Mouse (Mus musculus): ENCODE measurements around the gene Gm47995.
A peak's percentile ranks its signal among the peaks of the same experiment; 100 is the strongest.
"Not testable (repeated sequence)": the region's sequence is repeated elsewhere in the genome, so short reads cannot be mapped to it uniquely, and the experiment has no call there.

Gene Gm47995

DNA sequence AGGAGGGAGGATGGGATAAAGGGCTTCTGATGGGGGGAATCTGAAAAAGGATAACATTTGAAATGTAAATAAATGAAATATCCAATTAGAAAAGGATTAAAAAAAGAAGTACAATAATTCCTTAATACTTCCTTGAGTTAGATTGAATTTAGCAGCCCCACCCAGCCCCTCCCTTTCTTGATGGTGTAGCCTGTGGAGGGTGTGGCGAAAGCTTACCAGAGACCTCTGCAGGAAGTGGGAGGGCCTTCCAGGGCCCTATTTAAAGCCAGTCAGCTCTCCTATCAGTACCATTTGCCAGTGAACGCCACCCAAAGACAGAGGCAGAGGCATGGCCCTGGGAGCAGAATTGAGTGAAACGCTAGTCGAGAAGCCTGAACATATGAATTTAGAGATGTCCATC is at the start of gene Gm47995:
Gene Gm47995 (plus strand): TSS at position 329 of the 400 bp plus-strand sequence.
- not testable (repeated sequence) for DNase-seq (ENCODE audit: low spot score in 2 of 2)

DNA sequence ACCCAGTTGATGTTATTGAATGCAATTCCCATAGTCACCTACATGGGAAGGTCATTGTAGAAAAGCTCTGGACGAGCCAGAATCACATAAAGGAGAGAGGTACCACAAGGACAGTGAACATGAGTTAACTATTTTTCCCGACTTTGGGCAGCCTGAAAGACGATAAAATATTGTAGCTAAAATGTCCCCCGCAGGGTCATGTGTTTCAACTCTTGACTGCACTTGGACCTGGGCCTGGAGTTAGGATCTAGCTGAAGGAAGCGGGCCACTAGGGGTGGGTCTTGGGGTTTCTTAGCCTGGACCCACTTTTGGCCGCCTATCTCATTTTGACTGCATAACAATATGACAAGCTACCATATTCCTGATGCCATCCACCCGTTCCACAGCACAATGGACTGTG is 48.0 kb upstream of the Gm47995 start:
- no peak for DNase-seq (ENCODE audit: low spot score in 2 of 2)

DNA sequence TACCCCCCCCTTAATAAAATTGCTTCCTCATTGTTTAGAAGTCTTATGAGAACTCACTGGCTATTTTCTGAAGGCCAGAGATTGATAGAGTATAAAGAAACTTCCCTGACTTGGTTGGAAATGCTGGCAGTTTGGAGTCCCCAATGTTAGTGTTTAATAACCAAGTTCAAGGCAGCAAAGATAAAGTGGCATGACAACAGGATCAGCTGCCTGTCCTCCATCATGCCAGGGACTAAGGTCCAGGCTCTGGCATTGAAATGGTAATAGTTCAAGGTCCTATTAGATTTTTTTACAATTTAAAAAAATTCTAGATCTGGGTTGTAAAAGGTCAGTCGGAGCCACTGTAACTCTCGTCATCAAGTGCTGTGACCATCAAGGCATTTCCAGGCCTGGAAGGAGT is 47.2 kb upstream of the Gm47995 start:
- no peak for DNase-seq (ENCODE audit: low spot score in 2 of 2)

DNA sequence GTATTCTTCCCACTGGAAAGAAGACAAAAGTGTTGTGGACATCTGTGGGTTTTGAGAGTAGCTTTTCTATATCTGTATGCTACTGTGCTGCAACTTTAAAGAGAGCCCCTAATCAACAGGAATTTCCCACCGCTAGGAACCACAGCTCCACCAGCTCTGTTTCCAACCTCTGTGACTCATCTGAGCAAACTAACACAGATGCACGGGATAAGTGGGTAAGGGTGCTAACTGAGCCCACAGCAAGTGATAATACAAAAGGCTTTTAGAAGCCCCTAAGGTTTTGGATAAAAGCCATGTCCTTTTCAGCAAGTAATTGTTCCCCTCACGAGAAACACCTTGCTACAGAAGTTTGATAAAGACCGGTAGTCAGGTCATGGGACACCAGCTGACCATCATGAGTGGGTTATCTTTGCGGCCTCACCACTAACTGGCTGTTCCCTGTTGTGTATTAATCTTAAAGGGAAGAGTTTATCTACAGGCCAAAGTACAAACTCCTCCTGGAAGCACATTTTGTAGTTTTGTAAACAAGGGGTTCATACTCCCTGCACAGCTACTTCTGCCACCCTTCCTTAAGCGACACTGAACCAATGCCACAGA is 45.1 kb upstream of the Gm47995 start:
- no peak for DNase-seq (ENCODE audit: low spot score in 2 of 2)

DNA sequence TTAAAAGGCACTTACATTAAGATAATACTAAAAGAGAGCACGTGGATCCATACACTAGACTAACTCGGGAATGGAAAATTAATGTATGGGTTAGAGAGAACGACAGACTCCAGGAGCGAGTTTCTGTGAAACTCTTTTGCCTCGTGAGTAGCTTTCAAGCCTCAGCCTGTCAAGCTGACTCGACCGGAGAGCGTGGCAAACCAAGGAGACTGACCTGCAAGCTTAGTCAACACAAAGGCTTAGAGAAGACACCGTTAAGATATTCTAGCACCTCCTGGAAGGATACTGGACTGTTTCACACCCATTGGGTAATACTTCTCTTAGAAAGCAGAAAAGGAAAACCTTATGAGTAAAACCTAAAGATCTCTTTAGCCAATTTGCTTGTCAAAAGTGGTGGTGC is 44.1 kb upstream of the Gm47995 start:
- not testable (repeated sequence) for DNase-seq (ENCODE audit: low spot score in 2 of 2)

DNA sequence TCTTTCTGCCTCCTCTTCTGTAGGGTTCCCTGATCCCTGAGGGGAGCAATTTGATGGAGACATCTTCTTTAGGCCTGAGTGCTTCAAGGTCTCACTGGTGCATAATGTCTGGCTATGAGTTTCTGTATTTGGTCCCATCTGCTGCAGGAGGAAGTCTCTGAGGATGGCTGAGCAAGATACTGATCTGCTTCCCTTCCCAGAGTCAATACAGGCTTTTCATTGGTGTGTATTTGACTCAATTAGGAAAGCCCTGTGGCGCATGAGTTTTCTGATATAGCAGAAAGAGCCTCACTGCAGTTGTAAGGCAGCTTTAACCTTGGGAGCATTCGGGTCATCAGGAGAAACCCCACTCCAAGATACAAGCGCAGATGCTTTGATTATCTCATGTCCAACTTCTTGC is 42.1 kb upstream of the Gm47995 start:
- DNase-seq (ENCODE audit: low spot score in 2 of 2) = no peak

GRCm38 (mm10) chr1:151156777-151157632 is 41.2 kb upstream of the Gm47995 start:
- no peak for DNase-seq (ENCODE audit: low spot score in 2 of 2)

DNA sequence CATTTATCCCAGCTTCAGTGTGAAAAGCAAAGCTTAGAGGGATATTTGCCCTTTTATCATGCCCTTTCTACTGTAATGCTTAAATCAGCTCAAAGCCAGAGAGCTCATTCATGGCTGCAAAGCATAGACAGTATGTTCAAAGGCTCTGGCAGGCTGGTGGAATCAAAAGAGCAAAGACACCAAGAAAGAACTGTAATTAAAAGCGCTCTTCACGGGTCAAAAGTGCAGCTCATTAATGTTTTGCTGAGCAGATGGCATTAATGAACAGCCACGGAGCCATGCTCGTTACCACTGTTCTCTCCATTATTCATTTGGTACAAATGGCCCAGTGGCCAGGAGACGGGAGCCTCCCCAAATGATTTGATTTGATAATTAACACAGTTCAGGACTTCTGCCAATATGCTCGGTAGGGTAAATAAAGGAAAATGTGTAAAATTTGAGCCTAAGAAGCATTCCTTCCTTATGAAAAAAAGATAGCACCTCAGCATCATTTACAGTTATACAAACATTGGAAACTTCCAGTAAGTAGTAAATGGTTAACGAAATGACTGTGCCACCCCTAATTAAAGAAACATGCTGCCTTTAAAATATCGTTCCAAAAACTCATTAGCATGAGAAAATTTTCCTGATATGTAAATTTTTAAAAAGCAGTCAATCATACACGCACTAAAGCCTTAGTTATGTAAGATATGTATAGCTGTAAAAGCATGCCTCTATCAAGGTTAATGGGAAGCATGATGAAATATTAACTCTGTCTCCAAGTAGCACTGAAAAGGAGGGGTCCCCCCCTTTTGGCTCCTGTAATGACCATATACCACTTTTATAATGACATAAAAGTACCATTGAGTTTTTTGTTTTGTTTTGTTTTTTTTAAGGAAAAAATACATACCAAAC is 40.0 kb upstream of the Gm47995 start:
- DNase-seq (ENCODE audit: low spot score in 2 of 2) = no peak

GRCm38 (mm10) chr1:151158857-151159510 is 39.3 kb upstream of the Gm47995 start:
- no peak for DNase-seq (ENCODE audit: low spot score in 2 of 2)

DNA sequence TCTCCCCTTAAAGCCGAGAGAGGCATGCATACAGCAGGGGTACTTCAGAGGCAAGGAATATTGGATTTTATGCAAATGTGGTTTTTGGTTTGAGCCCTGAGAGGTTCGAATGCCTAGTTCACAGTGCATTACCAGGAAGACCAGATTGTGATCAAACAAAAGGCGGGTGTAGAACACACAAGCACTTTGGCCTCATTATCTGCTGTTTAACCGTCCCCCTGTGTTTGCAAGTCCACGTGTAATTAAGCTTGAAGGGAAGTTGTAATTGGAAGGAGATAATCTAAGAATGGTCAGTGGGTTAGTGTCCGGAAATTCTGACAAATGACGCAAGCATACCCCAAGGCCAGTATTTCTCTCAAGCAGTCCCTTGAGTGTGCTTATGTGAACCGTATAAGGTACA is 32.2 kb upstream of the Gm47995 start:
- DNase-seq (ENCODE audit: low spot score in 2 of 2) = no peak

DNA sequence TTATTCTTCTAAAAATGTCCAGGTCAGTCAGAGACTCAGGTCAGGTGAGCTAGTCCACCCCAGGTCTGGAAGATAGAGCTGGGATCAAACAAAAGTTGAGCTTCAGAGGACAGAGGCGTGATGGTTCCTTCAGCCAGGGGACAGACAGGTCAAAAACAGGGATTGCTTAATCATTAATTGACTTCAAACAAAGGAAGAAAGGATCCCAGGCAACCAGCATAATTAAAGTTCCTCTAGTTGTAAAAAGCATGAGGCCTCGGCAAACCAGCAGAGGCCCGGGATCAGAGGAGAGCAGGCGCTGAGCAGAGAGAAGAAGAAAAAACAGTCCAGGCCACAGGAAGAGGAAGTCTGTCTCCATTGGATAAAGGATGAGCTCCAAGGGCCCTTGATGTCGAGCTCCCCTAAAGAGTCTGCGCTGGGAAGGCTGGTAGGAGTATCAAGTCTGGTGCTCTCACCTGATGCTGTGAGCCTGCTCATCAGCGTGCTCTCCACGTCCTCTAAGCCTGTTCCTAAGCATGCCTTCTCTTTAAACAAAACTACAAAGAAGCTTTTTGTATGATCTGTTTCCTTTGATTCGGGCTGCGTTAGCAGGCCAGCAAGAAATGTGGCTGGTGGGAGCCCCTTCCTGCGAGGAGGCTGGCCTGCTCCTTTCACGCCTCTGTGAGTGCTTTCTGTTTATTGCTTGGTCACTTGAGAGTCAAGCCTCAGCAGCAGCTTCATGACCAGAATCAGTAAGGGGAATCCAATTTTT is 30.8 kb upstream of the Gm47995 start:
- peak; percentile 36 to 43 for DNase-seq (ENCODE audit: low spot score in 2 of 2)

GRCm38 (mm10) chr1:151168637-151169036 is 29.6 kb upstream of the Gm47995 start:
- DNase-seq (ENCODE audit: low spot score in 2 of 2) = no peak

DNA sequence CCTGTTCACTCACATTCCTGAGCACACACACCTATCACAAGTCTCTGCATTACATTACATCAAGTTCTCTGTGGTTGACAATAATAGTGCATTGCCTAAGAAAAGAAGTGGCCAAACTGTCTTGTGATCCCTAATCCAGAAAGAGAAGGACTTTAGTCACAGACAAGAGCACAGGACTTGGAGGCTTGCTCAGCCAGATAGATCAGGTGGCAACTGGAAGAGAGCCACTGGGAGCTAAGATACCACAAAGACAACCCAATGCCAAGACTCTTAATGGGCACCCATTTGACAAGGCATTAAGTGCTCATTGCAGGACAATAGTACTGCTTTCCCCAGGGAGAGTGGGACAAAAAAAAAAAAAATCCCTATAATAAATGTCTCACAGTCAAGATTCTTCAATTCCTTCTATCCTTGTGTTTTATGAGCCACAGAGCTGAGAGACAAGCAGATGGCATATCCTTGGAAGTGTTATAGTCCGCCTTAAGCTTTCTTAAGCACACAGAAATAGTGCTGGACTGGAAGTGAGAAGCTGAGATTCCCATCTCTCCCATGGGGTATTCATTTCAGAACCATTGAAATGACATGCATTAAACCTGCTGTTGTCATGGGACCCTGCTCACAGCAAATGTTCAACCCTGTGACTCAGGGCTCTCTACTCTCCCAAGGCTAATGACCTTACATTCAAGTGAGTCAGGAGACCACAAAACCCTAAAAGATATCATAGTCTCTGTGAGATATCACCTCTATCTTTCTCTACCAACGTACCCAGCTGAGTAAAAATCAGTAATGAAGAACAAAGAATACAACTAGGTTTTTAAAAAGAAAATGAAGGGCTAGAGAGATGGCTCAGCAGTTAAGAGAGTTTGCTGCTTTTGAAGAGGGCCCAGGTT is 26.4 kb upstream of the Gm47995 start:
- no peak for DNase-seq (ENCODE audit: low spot score in 2 of 2)

DNA sequence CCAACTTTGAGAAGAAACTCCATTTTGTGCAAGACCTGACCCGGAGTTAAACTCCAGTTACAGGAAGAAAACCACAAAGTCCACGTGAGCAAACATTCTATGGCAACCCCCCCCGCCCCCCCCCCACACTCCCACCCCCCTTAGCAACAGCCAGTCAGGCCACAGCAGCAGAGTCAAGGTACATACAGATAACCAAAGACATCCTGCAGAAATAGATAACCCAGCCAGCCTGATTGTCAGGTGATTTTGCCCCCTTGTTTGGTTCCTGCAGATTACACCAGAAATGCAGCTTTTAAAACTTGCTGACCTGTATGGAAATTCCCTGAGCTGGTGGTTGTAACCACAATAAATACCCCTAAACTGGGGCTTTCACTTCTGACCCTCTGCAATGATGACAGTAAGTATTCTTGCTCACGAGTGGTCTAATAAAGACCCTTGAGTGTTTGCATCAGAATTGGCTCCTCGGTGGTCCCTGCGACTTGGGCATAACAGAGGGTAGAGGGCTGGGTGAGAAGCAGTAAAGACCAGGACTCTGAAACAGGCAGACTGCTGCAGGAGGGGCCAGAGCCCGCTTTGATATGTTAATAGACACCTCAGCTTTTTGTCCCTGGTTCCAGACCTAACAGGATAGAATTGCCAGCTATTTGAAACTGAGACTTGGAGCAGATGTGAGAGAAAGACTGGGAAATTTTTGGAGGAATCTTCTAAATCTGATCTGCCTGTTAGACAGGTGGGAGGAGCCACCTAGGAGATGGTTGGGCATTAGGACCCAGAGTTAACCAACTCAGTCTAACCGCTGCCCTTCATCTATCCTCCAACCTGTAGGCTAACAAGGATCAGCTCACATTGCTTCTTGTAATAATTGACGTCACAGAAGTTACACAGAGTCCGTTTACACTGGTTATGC is 21.0 kb upstream of the Gm47995 start:
- no peak for DNase-seq (ENCODE audit: low spot score in 2 of 2)

DNA sequence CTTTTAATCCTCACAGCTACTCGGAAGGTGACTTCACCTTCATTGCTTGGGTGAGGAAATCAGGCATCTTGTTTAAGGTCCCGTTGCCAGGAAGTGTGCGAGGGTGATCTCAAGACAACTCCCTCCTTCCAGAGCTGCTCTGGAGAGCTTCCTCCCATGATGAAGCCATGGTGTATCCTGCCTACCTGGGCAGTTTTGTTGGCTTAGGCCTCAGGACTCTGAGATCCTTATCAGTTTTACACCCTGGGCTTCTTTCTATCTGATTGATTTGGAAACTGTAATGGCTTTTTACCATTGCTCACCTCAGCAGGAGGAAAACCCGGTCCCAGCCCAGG is 20.3 kb upstream of the Gm47995 start:
- DNase-seq (ENCODE audit: low spot score in 2 of 2) = no peak

- DNase-seq (ENCODE audit: low spot score in 2 of 2) = no peak
These were observed 19.7 kb upstream of the Gm47995 start for GRCm38 (mm10) chr1:151178505-151179083.

- DNase-seq (ENCODE audit: low spot score in 2 of 2) = no peak
These were observed 18.1 kb upstream of the Gm47995 start for GRCm38 (mm10) chr1:151180167-151180566.

GRCm38 (mm10) chr1:151182266-151182665 is 16.0 kb upstream of the Gm47995 start, which contains the start of gene Gm47985:
Gene Gm47985 (plus strand): TSS chr1:151182537.
- DNase-seq (ENCODE audit: low spot score in 2 of 2) = not testable (repeated sequence)

DNA sequence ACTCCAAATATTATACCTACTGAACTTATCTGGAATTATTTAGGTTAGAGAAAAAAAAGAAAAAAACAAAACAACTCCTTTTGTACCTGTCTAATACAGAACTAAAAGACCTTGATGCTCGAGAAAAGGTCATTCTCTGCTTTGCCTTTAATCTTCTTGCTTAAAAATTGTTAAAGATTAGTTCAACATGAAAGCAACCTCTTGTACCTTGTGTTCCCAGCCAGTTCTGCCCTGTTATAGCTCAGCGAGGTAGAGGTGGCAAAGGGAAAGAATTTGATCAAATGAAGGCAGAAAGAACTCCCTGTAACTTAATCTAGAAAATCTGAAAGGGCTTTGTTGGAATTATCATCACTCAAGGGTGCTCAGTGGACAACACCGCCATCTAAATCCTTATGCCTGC is 12.1 kb upstream of the Gm47995 start:
- not testable (repeated sequence) for DNase-seq (ENCODE audit: low spot score in 2 of 2)

All from right cerebral cortex, postnatal 10 days (tissue).